Mouse (Mus musculus): ENCODE measurements around the gene Slc6a15.

DNA sequence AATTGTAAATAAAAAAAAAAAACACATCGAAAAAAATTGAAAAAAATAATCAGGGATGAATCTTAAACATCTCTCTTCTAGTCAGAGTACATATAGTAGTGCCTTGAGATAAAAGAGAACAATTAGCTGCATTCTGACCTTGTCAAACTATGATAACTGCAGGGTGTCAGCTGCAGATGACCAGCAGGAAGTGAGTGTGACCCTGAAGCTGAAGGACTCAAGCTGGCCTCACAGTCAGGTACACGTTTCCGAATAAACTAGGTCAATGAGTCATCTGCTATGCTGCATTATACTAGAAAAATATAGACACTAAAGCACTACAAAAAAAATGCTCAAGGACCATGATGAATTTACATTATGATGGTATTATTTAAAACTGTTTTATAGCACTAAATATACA lies 45.6 kb upstream of the Slc6a15 start:
- no peak for TF ChIP-seq CTCF (IDR thresholded peaks at IDR 0.05; ENCODE audit: control insufficient read depth, insufficient read depth, low read length)
- no peak for TF ChIP-seq POLR2A (IDR thresholded peaks at IDR 0.05; ENCODE audit: borderline replicate concordance, control insufficient read depth, low read depth, low read length)

Measured in bone marrow, adult 2 months (tissue).